Mouse (Mus musculus): ENCODE results near the gene Rbfox3. TPM values are rescaled to one million over a fixed set of nuclear protein-coding genes. Genes with fewer than 3 reads are reported as not detected.

Rbfox3 gene
- polyA plus RNA-seq, 1 experiment from 2014 or later: 0.09 TPM

- Histone ChIP-seq H3K9me3 (ENCODE audit: control insufficient read depth, low read length) (no peaks in the 10 kb centered on the region), H3K27me3 (ENCODE audit: control insufficient read depth, insufficient read depth, low read length) (0 out of 2 replicates have a peak, but pooled peaks cover under 1% of the 10 kb centered on the region), H3K4me3 (ENCODE audit: control insufficient read depth in 1 of 2, insufficient read depth in 1 of 2, low read depth in 1 of 2, low read length in 2 of 2) (no peak overlapping the region), H3K27ac (replicated peaks in 1 of 2; ENCODE audit: control insufficient read depth in 1 of 2, insufficient read depth in 1 of 2, low read depth in 2 of 2, low read length in 2 of 2) (no peak overlapping the region), H3K36me3 (ENCODE audit: control insufficient read depth, insufficient read depth, low read length) (no peaks in the 10 kb centered on the region), H3K4me1 (ENCODE audit: control insufficient read depth in 2 of 2, insufficient read depth in 2 of 2, low read length in 2 of 2) (no peaks in the 10 kb centered on the region), H3K4me2 (ENCODE audit: low read length) (no peak overlapping the region), H3K9ac (ENCODE audit: low read length) (no peak overlapping the region)
- WGBS: 84% methylated on average over 14 of the region's 14 CpGs
- ATAC-seq (ENCODE audit: insufficient number of reproducible peaks, insufficient read depth, low FRiP score, low read depth): no peak
These were observed 257.7 kb downstream of the Rbfox3 start for GRCm38 (mm10) chr11:118653521-118654318.

GRCm38 (mm10) chr11:118652401-118653240, 258.8 kb downstream of the Rbfox3 start:
- no peak for ATAC-seq (ENCODE audit: insufficient number of reproducible peaks, insufficient read depth, low FRiP score, low read depth)
- Histone ChIP-seq H3K27me3 (ENCODE audit: control insufficient read depth, insufficient read depth, low read length) (no peaks in the 10 kb centered on the region), H3K4me2 (ENCODE audit: low read length) (no peak overlapping the region), H3K4me3 (ENCODE audit: control insufficient read depth in 1 of 2, insufficient read depth in 1 of 2, low read depth in 1 of 2, low read length in 2 of 2) (no peak overlapping the region), H3K9ac (ENCODE audit: low read length) (no peak overlapping the region), H3K4me1 (ENCODE audit: control insufficient read depth in 2 of 2, insufficient read depth in 2 of 2, low read length in 2 of 2) (no peaks in the 10 kb centered on the region), H3K9me3 (ENCODE audit: control insufficient read depth, low read length) (no peaks in the 10 kb centered on the region), H3K36me3 (ENCODE audit: control insufficient read depth, insufficient read depth, low read length) (no peaks in the 10 kb centered on the region), H3K27ac (replicated peaks in 1 of 2; ENCODE audit: control insufficient read depth in 1 of 2, insufficient read depth in 1 of 2, low read depth in 2 of 2, low read length in 2 of 2) (no peak overlapping the region)
- 72% methylated on average over 13 of the region's 13 CpGs for WGBS

GRCm38 (mm10) chr11:118648369-118648768, 263.0 kb downstream of the Rbfox3 start:
- 25% methylated on average over 5 of the region's 5 CpGs for WGBS
- Histone ChIP-seq H3K9me3 (ENCODE audit: control insufficient read depth, low read length) (peaks cover 4% of the 10 kb centered on the region; the same call in 1 of the 2 replicates), H3K9ac (ENCODE audit: low read length) (no peak overlapping the region), H3K4me1 (ENCODE audit: control insufficient read depth in 2 of 2, insufficient read depth in 2 of 2, low read length in 2 of 2) (no peaks in the 10 kb centered on the region), H3K4me3 (ENCODE audit: control insufficient read depth in 1 of 2, insufficient read depth in 1 of 2, low read depth in 1 of 2, low read length in 2 of 2) (no peak overlapping the region), H3K27ac (replicated peaks in 1 of 2; ENCODE audit: control insufficient read depth in 1 of 2, insufficient read depth in 1 of 2, low read depth in 2 of 2, low read length in 2 of 2) (no peak overlapping the region), H3K4me2 (ENCODE audit: low read length) (no peak overlapping the region), H3K27me3 (ENCODE audit: control insufficient read depth, insufficient read depth, low read length) (no peaks in the 10 kb centered on the region), H3K36me3 (ENCODE audit: control insufficient read depth, insufficient read depth, low read length) (no peaks in the 10 kb centered on the region)
- no peak for ATAC-seq (ENCODE audit: insufficient number of reproducible peaks, insufficient read depth, low FRiP score, low read depth)

GRCm38 (mm10) chr11:118646864-118647263, 264.5 kb downstream of the Rbfox3 start:
- Histone ChIP-seq H3K9me3 (ENCODE audit: control insufficient read depth, low read length) (peaks cover 4% of the 10 kb centered on the region; the same call in 1 of the 2 replicates), H3K4me1 (ENCODE audit: control insufficient read depth in 2 of 2, insufficient read depth in 2 of 2, low read length in 2 of 2) (no peaks in the 10 kb centered on the region), H3K27me3 (ENCODE audit: control insufficient read depth, insufficient read depth, low read length) (no peaks in the 10 kb centered on the region), H3K27ac (replicated peaks in 1 of 2; ENCODE audit: control insufficient read depth in 1 of 2, insufficient read depth in 1 of 2, low read depth in 2 of 2, low read length in 2 of 2) (no peak overlapping the region), H3K4me2 (ENCODE audit: low read length) (no peak overlapping the region), H3K36me3 (ENCODE audit: control insufficient read depth, insufficient read depth, low read length) (no peaks in the 10 kb centered on the region), H3K9ac (ENCODE audit: low read length) (no peak overlapping the region), H3K4me3 (ENCODE audit: control insufficient read depth in 1 of 2, insufficient read depth in 1 of 2, low read depth in 1 of 2, low read length in 2 of 2) (no peak overlapping the region)
- ATAC-seq (ENCODE audit: insufficient number of reproducible peaks, insufficient read depth, low FRiP score, low read depth): no peak
- WGBS: 79% methylated on average over 3 of the region's 3 CpGs

- H3K4me3 ChIP-seq (ENCODE audit: control insufficient read depth in 1 of 2, insufficient read depth in 1 of 2, low read depth in 1 of 2, low read length in 2 of 2): no peak overlapping the region
- no peak for ATAC-seq (ENCODE audit: insufficient number of reproducible peaks, insufficient read depth, low FRiP score, low read depth)
- H3K4me2 ChIP-seq (ENCODE audit: low read length): no peak overlapping the region
- H3K27me3 ChIP-seq (ENCODE audit: control insufficient read depth, insufficient read depth, low read length): no peaks in the 10 kb centered on the region
- H3K4me1 ChIP-seq (ENCODE audit: control insufficient read depth in 2 of 2, insufficient read depth in 2 of 2, low read length in 2 of 2): no peaks in the 10 kb centered on the region
- H3K27ac ChIP-seq (replicated peaks in 1 of 2; ENCODE audit: control insufficient read depth in 1 of 2, insufficient read depth in 1 of 2, low read depth in 2 of 2, low read length in 2 of 2): no peak overlapping the region
- no peaks in the 10 kb centered on the region for H3K36me3 ChIP-seq (ENCODE audit: control insufficient read depth, insufficient read depth, low read length)
- peaks cover 4% of the 10 kb centered on the region; the same call in 1 of the 2 replicates for H3K9me3 ChIP-seq (ENCODE audit: control insufficient read depth, low read length)
- 71% methylated on average over 3 of the region's 3 CpGs for WGBS
- H3K9ac ChIP-seq (ENCODE audit: low read length): no peak overlapping the region
These were observed 266.2 kb downstream of the Rbfox3 start for GRCm38 (mm10) chr11:118645158-118645557.

- WGBS: 87% methylated on average over 4 of the region's 4 CpGs
- no peaks in the 10 kb centered on the region for H3K36me3 ChIP-seq (ENCODE audit: control insufficient read depth, insufficient read depth, low read length)
- H3K9ac ChIP-seq (ENCODE audit: low read length): no peak overlapping the region
- peaks cover 4% of the 10 kb centered on the region; the same call in 1 of the 2 replicates for H3K9me3 ChIP-seq (ENCODE audit: control insufficient read depth, low read length)
- no peak for ATAC-seq (ENCODE audit: insufficient number of reproducible peaks, insufficient read depth, low FRiP score, low read depth)
- no peaks in the 10 kb centered on the region for H3K27me3 ChIP-seq (ENCODE audit: control insufficient read depth, insufficient read depth, low read length)
- no peak overlapping the region for H3K4me3 ChIP-seq (ENCODE audit: control insufficient read depth in 1 of 2, insufficient read depth in 1 of 2, low read depth in 1 of 2, low read length in 2 of 2)
- H3K27ac ChIP-seq (replicated peaks in 1 of 2; ENCODE audit: control insufficient read depth in 1 of 2, insufficient read depth in 1 of 2, low read depth in 2 of 2, low read length in 2 of 2): no peak overlapping the region
- no peaks in the 10 kb centered on the region for H3K4me1 ChIP-seq (ENCODE audit: control insufficient read depth in 2 of 2, insufficient read depth in 2 of 2, low read length in 2 of 2)
- H3K4me2 ChIP-seq (ENCODE audit: low read length): no peak overlapping the region
These were observed 270.7 kb downstream of the Rbfox3 start for GRCm38 (mm10) chr11:118640706-118641105.

- no peaks in the 10 kb centered on the region for H3K27me3 ChIP-seq (ENCODE audit: control insufficient read depth, insufficient read depth, low read length)
- 69% methylated on average over 10 of the region's 10 CpGs for WGBS
These were observed 273.7 kb downstream of the Rbfox3 start for GRCm38 (mm10) chr11:118637718-118638117.

More at GRCm38 (mm10) chr11:118637718-118638117, 273.7 kb downstream of the Rbfox3 start:
- Histone ChIP-seq H3K4me1 (ENCODE audit: control insufficient read depth in 2 of 2, insufficient read depth in 2 of 2, low read length in 2 of 2) (no peaks in the 10 kb centered on the region), H3K9ac (ENCODE audit: low read length) (no peak overlapping the region), H3K9me3 (ENCODE audit: control insufficient read depth, low read length) (no peaks in the 10 kb centered on the region), H3K36me3 (ENCODE audit: control insufficient read depth, insufficient read depth, low read length) (no peaks in the 10 kb centered on the region), H3K4me3 (ENCODE audit: control insufficient read depth in 1 of 2, insufficient read depth in 1 of 2, low read depth in 1 of 2, low read length in 2 of 2) (no peak overlapping the region), H3K27ac (replicated peaks in 1 of 2; ENCODE audit: control insufficient read depth in 1 of 2, insufficient read depth in 1 of 2, low read depth in 2 of 2, low read length in 2 of 2) (no peak overlapping the region), H3K4me2 (ENCODE audit: low read length) (no peak overlapping the region)
- ATAC-seq (ENCODE audit: insufficient number of reproducible peaks, insufficient read depth, low FRiP score, low read depth): no peak

Measured in heart, embryonic 14.5 days (tissue).